Mouse (Mus musculus) kidney, postnatal 25 days (tissue): Measurements from ENCODE around the gene Adamts15.

ENCODE experiments used
- DNase-seq, 2 experiments: peaks; one replicate each; pipeline ENCODE4 v3.0.0; 2021; ENCODE audit warnings: mixed read lengths in 2 of 2

Gene Adamts15

GRCm38 (mm10) chr9:30879248-30879946 lies 42.9 kb downstream of the Adamts15 start:
- no peak for DNase-seq

DNA sequence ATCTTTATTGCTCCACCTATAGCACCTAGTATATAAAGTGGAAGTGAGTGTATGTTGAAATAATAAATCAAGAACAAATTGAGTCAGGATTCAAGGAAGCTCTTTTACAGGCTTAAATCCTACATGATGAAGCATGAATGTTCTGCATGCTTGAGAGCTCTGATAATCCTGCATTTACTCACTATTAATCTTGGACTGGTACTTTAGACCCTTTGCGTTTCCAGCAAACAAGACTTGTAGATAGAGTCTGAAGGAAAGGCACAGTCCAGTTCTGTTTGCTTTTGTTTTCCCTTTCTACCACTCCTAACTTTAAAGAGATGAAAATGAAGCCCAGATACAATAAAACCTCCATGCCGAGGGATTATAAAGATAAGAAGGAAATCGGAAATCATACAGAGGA lies 45.7 kb downstream of the Adamts15 start:
- DNase-seq = no peak

GRCm38 (mm10) chr9:30855837-30856236 lies 66.4 kb downstream of the Adamts15 start:
- no peak for DNase-seq

DNA sequence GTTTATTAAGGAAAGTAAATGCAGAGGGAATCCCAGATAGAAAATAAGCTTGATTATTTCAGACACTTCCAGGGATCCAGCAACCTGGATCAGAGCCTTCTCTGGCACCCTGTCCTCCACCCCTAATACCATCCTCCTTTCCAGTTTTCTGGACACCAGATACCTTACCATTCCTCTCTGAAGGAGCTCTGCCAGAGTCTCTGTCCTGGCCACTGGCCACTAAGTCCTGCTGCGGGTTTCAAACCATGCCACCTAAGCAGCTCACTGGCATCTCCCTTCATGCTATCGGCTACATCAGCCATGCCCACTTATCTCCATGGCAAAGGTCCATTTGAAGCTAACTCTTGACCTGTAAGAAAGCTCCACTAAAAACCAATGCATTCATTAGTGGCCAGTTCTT lies 70.4 kb downstream of the Adamts15 start:
- no peak for DNase-seq

- no peak for DNase-seq
Measured at GRCm38 (mm10) chr9:30849951-30850350, 72.3 kb downstream of the Adamts15 start.

- no peak for DNase-seq
Measured at GRCm38 (mm10) chr9:30849444-30849843, 72.8 kb downstream of the Adamts15 start.
